Mouse (Mus musculus) adrenal gland, adult 8-10 months (tissue): ENCODE results near the gene Bcas3. TPM values are rescaled to one million over a fixed set of nuclear protein-coding genes. Genes with fewer than 3 reads are reported as not detected.

Experiments used
- DNase-seq: peaks from one replicate; pipeline ENCODE4 v3.0.0; 2022
- total RNA-seq, 4 experiments: library from RNA; stranded (reverse); gene quantifications; 2 replicates each; pipeline ENCODE4 v1.2.4; 2022

Gene Bcas3
- total RNA-seq, 4 experiments from 2014 or later: 47.5 to 76.4 (median 53.4) TPM

- no peak for DNase-seq
Observed at GRCm38 (mm10) chr11:85755503-85756044, 402.6 kb downstream of the Bcas3 start.

DNA sequence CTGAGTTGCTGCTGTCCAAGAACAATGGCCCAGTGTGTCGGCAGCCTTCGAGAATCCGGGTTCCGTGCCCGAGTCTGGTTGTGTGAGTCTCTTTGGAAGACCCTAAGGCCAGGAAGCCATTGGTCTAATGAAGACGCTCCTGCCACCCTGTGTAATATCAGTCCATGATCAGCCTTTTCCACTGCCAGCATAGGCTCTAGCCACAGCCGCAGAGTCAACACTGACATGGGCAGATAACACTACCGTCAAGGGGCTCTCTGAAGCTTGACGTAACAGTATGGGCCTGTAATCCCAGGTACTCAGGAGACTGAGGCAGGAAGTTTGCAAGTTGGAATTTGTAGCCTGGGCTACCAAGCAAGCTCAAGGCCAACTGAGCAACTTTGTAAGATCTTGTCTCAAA lies 405.9 kb downstream of the Bcas3 start:
- no peak for DNase-seq

DNA sequence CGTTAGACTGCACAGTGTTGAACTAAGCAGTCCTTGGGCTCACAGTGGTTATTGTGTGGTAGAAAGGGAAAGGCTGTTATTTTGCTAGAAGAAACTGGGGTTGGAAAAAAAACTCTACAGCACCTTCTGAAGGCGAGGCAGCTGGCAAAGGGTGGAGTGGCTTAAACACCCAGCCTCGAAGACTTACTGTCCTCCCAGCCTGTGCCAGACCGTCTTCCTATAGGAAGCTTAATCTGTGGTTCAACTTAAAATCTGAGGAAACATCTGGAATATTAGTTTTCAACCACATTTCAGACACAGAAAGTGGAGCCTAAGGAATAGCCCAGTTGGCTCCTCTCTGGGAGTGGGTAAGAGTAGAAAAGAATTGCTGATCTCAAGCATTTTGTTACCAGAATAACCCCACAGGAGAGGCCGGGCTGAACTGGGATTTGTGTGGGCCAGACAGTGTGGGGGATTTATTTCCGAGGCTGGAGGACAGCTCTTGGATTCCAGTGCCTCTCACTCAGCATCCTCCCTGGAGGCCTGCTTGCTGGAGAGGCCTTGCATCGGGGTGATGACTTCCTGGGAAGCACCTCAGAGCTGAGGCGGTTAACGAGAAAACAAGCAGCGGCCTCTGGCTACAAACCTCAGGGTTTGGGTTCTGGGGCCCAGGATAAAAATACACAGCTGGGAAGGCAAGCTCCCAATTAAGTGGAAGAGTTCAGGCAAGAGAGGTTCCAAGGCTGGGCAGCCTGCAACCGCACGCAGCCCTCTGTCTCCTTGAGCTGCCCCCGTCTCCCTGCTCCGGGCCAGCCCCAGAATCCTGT lies 406.9 kb downstream of the Bcas3 start:
- DNase-seq: no peak

DNA sequence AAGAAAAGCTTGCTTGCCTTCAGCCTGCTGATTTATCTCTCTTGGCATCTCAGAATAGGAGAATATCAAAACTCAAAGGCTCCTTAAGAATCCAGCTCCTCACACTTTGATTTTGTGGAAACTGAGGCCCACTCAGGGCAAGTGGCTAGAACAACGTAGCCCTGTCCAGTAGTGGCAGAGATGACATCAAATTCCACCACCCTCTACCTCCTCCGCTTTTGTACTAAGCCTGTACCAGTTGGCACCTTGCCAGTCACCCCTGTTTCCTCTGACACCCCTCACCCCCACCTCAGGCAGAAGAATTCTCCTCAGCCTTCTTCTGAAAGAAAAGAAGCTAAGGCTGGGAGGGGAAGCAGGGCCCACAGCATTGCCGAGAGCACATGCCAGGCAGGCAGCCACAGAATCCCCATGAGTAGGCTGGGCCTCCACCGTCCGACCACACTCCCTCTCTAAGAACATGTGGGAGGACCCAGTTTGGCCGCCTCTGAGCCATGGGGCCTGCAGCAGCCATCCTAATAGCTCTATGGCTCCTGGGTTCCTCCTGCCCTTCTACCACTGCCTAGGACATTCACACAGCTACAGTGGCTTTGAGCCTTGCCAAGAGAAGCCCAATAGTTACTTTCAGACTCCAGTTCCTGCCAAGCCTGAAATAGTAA lies 407.6 kb downstream of the Bcas3 start:
- DNase-seq: no peak

GRCm38 (mm10) chr11:85761170-85761569 lies 408.2 kb downstream of the Bcas3 start:
- DNase-seq: no peak

GRCm38 (mm10) chr11:85763655-85764054 lies 410.7 kb downstream of the Bcas3 start:
- no peak for DNase-seq

DNA sequence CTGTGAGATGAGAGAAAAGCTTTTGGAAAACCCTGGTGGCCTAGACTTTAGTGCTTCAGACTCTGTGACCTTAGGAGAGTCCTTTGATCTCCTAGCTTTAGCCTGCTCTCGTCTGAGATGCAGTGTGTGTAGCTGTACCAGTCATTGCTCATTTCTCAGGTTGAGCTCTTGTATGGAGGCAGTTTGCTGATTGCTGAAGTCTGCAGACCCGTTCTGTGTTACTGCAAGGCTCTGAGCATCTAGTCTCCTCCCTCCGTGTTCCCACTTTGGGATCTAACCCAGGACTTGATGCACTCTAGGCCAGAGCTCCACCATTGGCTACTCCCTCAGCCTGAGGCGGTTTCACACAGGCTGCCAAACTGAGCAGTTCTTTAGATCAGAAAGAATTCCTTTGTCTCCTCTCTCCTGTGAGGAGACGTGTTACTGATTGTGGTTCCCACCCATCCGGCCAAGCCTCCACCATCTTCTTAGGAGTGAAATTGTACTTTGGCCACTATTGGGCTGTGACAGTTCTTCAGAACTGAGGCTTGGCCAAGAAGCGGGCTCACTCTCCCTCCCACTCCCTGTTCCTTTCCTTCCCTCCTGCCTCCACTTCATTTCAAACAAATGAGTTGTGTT lies 413.2 kb downstream of the Bcas3 start:
- no peak for DNase-seq

DNA sequence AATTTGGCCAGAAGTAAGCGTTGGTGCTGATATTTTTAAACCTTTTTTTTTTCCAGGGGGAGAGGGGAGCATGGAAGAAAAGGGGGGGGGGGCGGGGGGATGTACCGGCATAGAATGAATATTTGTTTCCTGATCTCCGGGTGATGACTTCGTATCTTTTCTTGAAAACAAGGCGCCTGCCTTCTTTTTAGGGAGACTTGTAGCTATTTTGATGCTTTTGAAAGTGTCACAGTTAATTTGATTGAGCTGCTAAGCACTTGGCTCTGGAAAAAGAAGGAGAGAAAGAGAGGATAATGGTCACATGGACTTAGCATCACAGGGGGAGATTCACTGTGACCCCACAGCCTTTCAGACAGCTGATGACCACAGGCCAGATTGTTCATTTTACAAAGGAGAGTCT lies 413.8 kb downstream of the Bcas3 start:
- DNase-seq: no peak

GRCm38 (mm10) chr11:85769740-85770139 lies 416.8 kb downstream of the Bcas3 start:
- no peak for DNase-seq

GRCm38 (mm10) chr11:85773391-85773790 lies 420.4 kb downstream of the Bcas3 start:
- no peak for DNase-seq

- no peak for DNase-seq
Observed at GRCm38 (mm10) chr11:85774707-85775106, 421.7 kb downstream of the Bcas3 start.

- peak; percentile 44 for DNase-seq
Observed at GRCm38 (mm10) chr11:85775492-85775891, 422.5 kb downstream of the Bcas3 start.

GRCm38 (mm10) chr11:85776861-85777360 lies 423.9 kb downstream of the Bcas3 start:
- DNase-seq: no peak

DNA sequence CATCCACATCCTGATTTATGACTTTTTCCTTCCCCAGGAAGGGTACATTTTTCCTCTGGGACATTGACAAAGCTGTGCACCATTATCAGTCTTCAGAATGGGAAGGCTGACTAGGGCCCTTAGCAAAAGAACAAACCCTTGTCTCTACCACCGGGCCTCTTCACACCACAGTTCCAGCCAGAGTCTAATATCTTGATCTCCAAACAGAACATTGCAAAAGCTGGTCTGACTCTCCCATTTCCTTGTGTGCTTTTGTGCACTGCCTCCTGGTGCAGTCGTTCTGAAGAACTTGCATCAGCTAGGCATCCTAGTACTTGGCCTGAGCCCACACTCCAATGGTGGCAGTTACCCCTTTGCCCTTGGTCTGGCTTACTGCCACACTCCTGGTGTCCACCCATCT lies 425.0 kb downstream of the Bcas3 start:
- DNase-seq: no peak

DNA sequence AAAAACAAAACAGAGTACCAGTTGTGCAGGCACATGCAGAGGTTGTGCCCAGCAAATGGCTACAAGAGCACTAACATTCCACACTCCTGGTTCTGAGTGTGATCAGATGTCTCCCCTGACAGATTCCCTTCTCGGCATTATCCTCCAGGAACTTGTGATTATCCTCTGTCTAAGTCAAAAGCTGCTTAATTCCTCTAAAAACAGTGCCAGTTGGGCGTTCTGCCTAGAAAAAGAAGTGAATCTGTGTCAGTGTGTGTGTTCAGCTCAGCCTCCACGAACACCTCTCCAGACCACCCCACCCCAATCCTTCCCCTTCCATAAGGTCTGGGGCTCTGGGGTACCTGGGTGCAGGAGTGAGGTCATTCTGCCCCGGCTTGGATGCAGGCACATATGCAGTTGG lies 427.3 kb downstream of the Bcas3 start:
- no peak for DNase-seq

- DNase-seq: no peak
Observed at GRCm38 (mm10) chr11:85786113-85786718, 433.2 kb downstream of the Bcas3 start.

DNA sequence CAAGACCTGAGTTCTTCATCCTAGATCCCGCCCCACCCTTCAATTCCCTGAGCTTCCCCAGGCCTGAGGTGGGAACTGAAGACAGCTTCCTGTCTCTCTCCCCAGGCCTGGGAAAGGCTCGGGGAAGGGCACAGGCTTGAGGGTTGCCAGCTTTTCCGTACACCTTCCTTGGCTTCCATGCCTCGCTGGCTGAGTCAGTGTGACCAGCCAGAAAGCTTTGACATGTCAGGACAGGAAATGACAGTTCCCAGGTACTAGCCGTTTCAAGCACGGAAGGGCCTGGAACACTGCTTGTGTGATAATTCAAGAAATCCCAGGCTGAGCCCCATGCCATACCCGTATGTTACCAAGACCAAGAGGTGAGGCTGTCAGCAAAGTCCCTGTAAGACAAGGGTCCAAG lies 436.8 kb downstream of the Bcas3 start:
- DNase-seq: no peak

- DNase-seq: no peak
Observed at GRCm38 (mm10) chr11:85790267-85790666, 437.3 kb downstream of the Bcas3 start.

DNA sequence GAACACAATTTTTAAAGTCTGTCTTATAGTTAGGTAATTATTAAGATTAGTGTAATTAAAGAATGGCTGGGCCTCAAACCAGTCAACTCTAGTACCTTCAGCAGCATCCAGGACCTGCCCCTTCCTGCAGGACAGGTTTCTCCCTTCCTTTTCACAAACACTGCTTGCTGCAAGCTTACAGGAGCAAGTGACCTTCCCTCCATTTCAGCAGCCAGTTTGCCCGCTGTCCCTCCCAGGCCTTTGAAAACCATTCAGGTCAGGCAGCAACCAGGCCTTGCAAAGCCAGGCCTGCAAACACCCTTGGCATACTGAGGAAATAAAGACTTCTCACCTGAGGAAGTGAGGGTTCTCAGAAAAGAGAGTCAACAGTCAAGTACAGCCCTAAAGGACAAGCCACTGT lies 438.2 kb downstream of the Bcas3 start:
- DNase-seq: no peak

GRCm38 (mm10) chr11:85792534-85793215 lies 439.7 kb downstream of the Bcas3 start:
- no peak for DNase-seq

GRCm38 (mm10) chr11:85799456-85799855 lies 446.5 kb downstream of the Bcas3 start:
- DNase-seq: no peak

DNA sequence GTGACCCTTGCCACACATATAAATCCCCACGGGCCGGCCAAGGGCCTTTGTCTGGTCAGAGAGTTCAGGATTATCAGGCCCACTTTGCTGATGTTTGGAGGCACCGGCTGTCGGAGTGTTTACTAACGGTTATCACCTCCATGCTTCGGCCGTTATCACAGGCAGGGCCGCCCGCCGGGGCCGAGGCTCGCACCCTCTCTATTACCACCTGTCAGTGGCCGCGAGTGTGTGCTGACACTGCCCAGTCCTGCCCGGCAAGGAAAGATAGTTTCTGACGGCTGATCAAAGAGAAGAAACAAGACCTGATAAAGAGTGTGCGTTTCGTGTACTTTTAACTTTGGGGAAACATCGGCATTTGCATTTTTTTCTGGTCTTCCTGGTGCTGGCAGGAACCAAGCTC lies 446.9 kb downstream of the Bcas3 start:
- no peak for DNase-seq
